Mouse (Mus musculus): ENCODE data around the gene Col10a1. TPM values are rescaled to one million over a fixed set of nuclear protein-coding genes. Genes with fewer than 3 reads are reported as not detected.
"Not testable (repeated sequence)": the region's sequence is repeated elsewhere in the genome, so short reads cannot be mapped to it uniquely, and the experiment has no call there.

Col10a1 gene
- polyA plus RNA-seq, 1 experiment from 2014 or later: 0.19 TPM

DNA sequence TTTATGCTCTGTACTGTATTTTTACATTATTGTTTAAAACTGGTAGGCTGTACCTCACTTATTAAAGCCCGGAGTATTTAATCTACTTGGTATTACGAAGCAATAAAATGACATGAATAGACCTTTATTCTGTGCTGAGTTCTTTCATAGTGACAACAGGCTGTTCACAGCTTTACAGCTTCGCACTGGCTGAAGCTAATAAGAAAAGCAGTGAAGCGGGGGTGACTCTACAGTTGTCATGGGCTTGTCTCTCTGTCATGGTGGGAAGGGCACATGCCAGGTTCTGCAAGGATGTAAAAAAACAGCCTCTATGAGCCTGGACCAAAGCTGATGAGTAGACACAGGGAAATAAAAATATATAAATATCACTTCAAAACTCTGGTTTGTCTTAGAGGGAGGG lies 7.2 kb downstream of the Col10a1 start:
- Histone ChIP-seq H3K9me3 (ENCODE audit: control insufficient read depth, low read length) (no peaks in the 10 kb centered on the region), H3K4me1 (ENCODE audit: control insufficient read depth, insufficient read depth, low read length) (no peaks in the 10 kb centered on the region), H3K4me2 (ENCODE audit: low read depth, severe bottlenecking) (no peak overlapping the region), H3K4me3 (ENCODE audit: low read depth, low read length) (no peak overlapping the region), H3K9ac (ENCODE audit: low read length) (no peak overlapping the region), H3K27ac (replicated peaks; ENCODE audit: low read depth, low read length) (no peak overlapping the region), H3K36me3 (ENCODE audit: control insufficient read depth, insufficient read depth, low read length) (no peaks in the 10 kb centered on the region), H3K27me3 (ENCODE audit: control insufficient read depth, insufficient read depth, low read length) (no peaks in the 10 kb centered on the region)
- DNase-seq (ENCODE audit: low spot score): no peak
- 86% methylated on average over 4 of the region's 4 CpGs for WGBS
- ATAC-seq (ENCODE audit: insufficient number of reproducible peaks, low FRiP score, low TSS enrichment, low read depth): no peak

DNA sequence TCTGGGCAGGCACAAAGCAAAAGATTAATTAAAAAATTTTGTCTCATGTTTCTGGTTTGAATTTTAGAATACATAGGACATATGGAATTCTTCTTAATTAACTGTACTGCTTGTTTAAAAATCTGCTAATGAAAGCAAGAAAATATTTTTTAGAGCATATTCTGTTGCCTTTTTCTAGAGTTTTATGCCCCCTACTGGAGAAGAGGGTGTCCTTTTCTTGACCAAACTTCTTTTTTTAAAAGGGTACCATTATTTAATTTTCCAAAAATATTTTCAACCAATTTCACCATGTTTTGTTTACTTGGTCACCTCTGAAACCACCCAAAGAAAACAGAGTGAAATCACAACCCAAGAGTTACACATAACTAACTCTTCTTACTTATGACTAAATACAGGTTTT lies 9.5 kb downstream of the Col10a1 start:
- Histone ChIP-seq H3K36me3 (ENCODE audit: control insufficient read depth, insufficient read depth, low read length) (no peaks in the 10 kb centered on the region), H3K27me3 (ENCODE audit: control insufficient read depth, insufficient read depth, low read length) (no peaks in the 10 kb centered on the region), H3K4me3 (ENCODE audit: low read depth, low read length) (no peak overlapping the region), H3K4me1 (ENCODE audit: control insufficient read depth, insufficient read depth, low read length) (no peaks in the 10 kb centered on the region), H3K9me3 (ENCODE audit: control insufficient read depth, low read length) (no peaks in the 10 kb centered on the region), H3K4me2 (ENCODE audit: low read depth, severe bottlenecking) (no peak overlapping the region), H3K9ac (ENCODE audit: low read length) (no peak overlapping the region), H3K27ac (replicated peaks; ENCODE audit: low read depth, low read length) (no peak overlapping the region)
- ATAC-seq (ENCODE audit: insufficient number of reproducible peaks, low FRiP score, low TSS enrichment, low read depth) (no peak), DNase-seq (ENCODE audit: low spot score) (no peak)

GRCm38 (mm10) chr10:34418204-34418756 lies 28.5 kb downstream of the Col10a1 start, which contains the start of gene Nt5dc1:
Gene Nt5dc1 (minus strand): TSS chr10:34418552.
- Histone ChIP-seq H3K4me3 (ENCODE audit: low read depth, low read length) (peak within 1 kb of the TSS; percentile 63), H3K9me3 (ENCODE audit: control insufficient read depth, low read length) (no peaks in the 10 kb centered on the region), H3K4me1 (ENCODE audit: control insufficient read depth, insufficient read depth, low read length) (no peaks in the 10 kb centered on the region), H3K9ac (ENCODE audit: low read length) (peak within 1 kb of the TSS; percentile 76), H3K36me3 (ENCODE audit: control insufficient read depth, insufficient read depth, low read length) (no peaks in the 10 kb centered on the region), H3K27me3 (ENCODE audit: control insufficient read depth, insufficient read depth, low read length) (no peaks in the 10 kb centered on the region), H3K4me2 (ENCODE audit: low read depth, severe bottlenecking) (peak within 1 kb of the TSS; percentile 47), H3K27ac (replicated peaks; ENCODE audit: low read depth, low read length) (0 out of 2 replicates have a peak within 1 kb of the TSS, but pooled peaks have one; percentile 14)
- ATAC-seq (ENCODE audit: insufficient number of reproducible peaks, low FRiP score, low TSS enrichment, low read depth) (peak; percentile 98), DNase-seq (ENCODE audit: low spot score) (peak; percentile 97)
- WGBS: 0% methylated on average over 49 of the region's 49 CpGs

DNA sequence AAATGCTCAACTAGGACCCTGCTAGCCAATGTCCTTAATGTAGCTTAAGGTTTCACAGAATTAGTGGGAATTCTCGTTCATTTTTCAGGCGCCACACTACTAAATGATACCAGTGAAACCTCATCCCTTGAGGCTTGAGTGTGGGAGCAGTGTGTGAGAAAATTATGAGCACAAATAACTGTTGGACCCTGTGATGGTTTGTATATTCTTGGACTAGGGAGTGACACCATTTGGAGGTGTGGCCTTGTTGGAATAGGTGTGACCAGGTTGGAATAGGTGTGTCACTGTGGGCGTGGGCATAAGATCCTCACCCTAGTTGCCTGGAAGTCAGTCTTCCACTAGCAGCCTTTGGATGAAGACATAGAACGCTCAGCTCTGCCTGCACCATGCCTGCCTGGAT lies 29.0 kb downstream of the Col10a1 start:
- H3K27me3 ChIP-seq (ENCODE audit: control insufficient read depth, insufficient read depth, low read length); DNase-seq (ENCODE audit: low spot score); ATAC-seq (ENCODE audit: insufficient number of reproducible peaks, low FRiP score, low TSS enrichment, low read depth); H3K9me3 ChIP-seq (ENCODE audit: control insufficient read depth, low read length); H3K4me1 ChIP-seq (ENCODE audit: control insufficient read depth, insufficient read depth, low read length); H3K36me3 ChIP-seq (ENCODE audit: control insufficient read depth, insufficient read depth, low read length); H3K27ac ChIP-seq (replicated peaks; ENCODE audit: low read depth, low read length): not testable (repeated sequence)
- Histone ChIP-seq H3K9ac (ENCODE audit: low read length) (peak overlapping the region; percentile 37; the same call in 1 of the 2 replicates), H3K4me3 (ENCODE audit: low read depth, low read length) (peak overlapping the region; percentile 63), H3K4me2 (ENCODE audit: low read depth, severe bottlenecking) (peak overlapping the region; percentile 47)
- WGBS: 78% methylated on average over 4 of the region's 4 CpGs

DNA sequence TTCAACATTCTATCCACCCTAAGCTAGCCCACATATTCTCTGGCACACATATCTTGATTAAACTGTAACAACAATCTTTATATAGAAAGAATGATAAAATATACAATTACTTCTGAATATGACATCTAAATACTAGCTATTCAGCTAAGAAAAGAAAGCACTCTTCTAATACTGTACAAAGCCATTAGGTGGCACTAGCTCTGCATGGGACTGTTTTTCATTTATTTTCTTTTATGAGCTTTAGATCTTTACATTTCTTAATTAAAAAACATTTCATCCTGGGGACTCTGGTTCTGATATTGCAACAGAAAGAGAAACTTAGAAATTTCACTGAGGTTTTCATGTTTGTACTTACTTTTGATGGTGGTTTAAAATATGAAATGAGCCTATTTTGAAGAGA lies 42.0 kb downstream of the Col10a1 start:
- Histone ChIP-seq H3K4me2 (ENCODE audit: low read depth, severe bottlenecking) (no peak overlapping the region), H3K9me3 (ENCODE audit: control insufficient read depth, low read length) (no peaks in the 10 kb centered on the region), H3K9ac (ENCODE audit: low read length) (no peak overlapping the region), H3K4me1 (ENCODE audit: control insufficient read depth, insufficient read depth, low read length) (no peaks in the 10 kb centered on the region), H3K4me3 (ENCODE audit: low read depth, low read length) (no peak overlapping the region), H3K36me3 (ENCODE audit: control insufficient read depth, insufficient read depth, low read length) (no peaks in the 10 kb centered on the region), H3K27ac (replicated peaks; ENCODE audit: low read depth, low read length) (no peak overlapping the region), H3K27me3 (ENCODE audit: control insufficient read depth, insufficient read depth, low read length) (no peaks in the 10 kb centered on the region)
- ATAC-seq (ENCODE audit: insufficient number of reproducible peaks, low FRiP score, low TSS enrichment, low read depth): no peak
- no peak for DNase-seq (ENCODE audit: low spot score)

GRCm38 (mm10) chr10:34434191-34434590 lies 44.4 kb downstream of the Col10a1 start:
- H3K9me3 ChIP-seq (ENCODE audit: control insufficient read depth, low read length); H3K9ac ChIP-seq (ENCODE audit: low read length); DNase-seq (ENCODE audit: low spot score); H3K4me3 ChIP-seq (ENCODE audit: low read depth, low read length); H3K36me3 ChIP-seq (ENCODE audit: control insufficient read depth, insufficient read depth, low read length); H3K27ac ChIP-seq (replicated peaks; ENCODE audit: low read depth, low read length); H3K4me2 ChIP-seq (ENCODE audit: low read depth, severe bottlenecking); H3K4me1 ChIP-seq (ENCODE audit: control insufficient read depth, insufficient read depth, low read length); ATAC-seq (ENCODE audit: insufficient number of reproducible peaks, low FRiP score, low TSS enrichment, low read depth); H3K27me3 ChIP-seq (ENCODE audit: control insufficient read depth, insufficient read depth, low read length): not testable (repeated sequence)
- WGBS: 97% methylated on average over 6 of the region's 14 CpGs

Other genes starting within 250 kb of the Col10a1 start
- gene Dse, start 182.3 kb upstream of the Col10a1 start, polyA plus RNA-seq (2014; fragmentation: Nextera tagmentation; extraction: Ambion mirVana): 36.0 and 37.4 TPM in 2 replicates
- 55.8 and 60.3 TPM in 2 replicates for gene Tspyl1, start 107.8 kb upstream of the Col10a1 start, polyA plus RNA-seq (2014; fragmentation: Nextera tagmentation; extraction: Ambion mirVana)
- 6.6 and 9.2 TPM in 2 replicates for gene Tspyl4, start 92.5 kb upstream of the Col10a1 start, polyA plus RNA-seq (2014; fragmentation: Nextera tagmentation; extraction: Ambion mirVana)
- gene Nt5dc1, start 28.6 kb downstream of the Col10a1 start, polyA plus RNA-seq (2014; fragmentation: Nextera tagmentation; extraction: Ambion mirVana): 7.7 and 9.5 TPM in 2 replicates
- 3.4 and 5.3 TPM in 2 replicates for gene Frk, start 93.4 kb downstream of the Col10a1 start, polyA plus RNA-seq (2014; fragmentation: Nextera tagmentation; extraction: Ambion mirVana)

Measured in limb, embryonic 11.5 days (tissue).